Mouse (Mus musculus): ENCODE measurements at regions not wholly inside any gene's neighbourhood (a gene's known extent, or its start where the extent isn't known, plus 50 kb on each side); places are given as distances from the start of the nearest gene placed in this dataset.
A peak's percentile ranks its signal among the peaks of the same experiment; 100 is the strongest.

DNA sequence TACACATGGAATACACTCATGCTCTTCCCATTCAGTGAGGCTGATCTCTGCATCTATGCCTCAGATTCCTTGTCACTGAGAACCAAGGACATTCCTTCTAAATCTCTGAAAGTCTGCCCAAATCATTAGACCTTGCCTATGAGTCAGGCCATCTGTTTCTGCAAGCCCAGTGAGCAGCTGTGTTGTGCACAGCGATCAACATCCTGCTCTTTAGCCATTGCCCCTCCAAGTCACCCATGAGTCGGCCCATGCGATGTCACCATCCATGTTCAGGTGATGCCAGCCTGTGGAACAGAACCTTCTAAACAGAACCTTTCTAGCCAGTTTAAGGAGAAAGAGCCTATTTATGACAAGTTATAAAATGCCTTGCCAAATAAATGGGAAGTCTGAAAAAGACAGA lies 66.4 kb upstream of the Sfrp2 start:
- DNase-seq: no peak

DNA sequence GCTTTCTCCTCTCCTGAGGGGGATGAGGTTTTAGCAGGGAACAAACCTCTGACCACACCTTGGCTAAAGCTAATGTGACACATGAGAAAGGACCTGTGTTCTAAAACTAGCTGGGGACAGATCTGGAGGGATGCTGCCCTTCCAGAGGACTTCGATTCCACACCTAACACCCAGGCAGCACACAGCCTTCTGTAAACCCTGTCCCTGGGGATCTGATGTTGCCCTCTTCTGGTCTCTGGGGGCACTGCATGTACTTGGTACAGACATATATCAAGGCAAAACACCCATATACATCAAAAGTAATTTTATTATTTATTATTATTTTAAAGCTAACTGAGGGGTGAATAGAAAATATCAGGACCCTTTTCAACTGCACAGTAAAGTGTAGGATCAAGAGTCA lies 65.0 kb upstream of the Sfrp2 start:
- peak; percentile 22 for DNase-seq

DNA sequence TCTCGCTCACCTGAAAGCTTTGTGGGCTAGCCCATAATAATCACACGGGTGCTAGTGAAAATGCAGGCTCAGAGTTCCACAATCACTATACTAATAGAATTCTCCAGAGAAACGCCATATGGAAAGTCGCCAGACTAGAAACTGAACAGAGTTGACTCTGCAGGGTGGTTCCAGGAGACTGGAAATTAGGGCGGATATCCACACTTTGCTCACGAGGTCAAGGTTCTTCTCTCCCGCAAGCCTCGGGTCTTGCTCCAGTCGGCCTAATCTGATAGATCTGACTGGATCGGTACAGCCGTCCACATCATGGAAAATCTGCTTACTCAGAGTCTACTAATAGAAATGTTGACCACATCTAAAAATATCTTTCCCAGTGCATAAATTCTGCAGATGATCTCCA lies 61.6 kb upstream of the Sfrp2 start:
- DNase-seq: no peak

DNA sequence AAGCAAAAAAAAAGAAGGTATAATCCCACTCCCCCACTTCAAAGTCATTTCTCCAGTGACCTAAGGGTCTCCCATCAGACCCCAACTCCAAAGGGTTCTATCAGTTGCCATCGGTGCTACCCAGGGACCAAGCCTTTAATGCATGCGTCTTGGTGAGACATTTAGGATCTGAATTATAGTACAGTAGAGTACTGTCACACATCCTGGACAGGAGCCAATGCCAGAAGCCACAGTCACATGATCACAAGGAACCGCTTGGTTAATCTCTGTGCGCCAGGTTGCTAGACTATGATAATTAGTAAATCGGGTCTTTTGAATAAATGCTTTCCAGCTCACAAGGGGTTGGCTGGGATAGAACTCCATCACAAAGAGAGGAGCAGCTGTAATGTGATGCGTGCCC lies 60.9 kb upstream of the Sfrp2 start:
- no peak for DNase-seq

DNA sequence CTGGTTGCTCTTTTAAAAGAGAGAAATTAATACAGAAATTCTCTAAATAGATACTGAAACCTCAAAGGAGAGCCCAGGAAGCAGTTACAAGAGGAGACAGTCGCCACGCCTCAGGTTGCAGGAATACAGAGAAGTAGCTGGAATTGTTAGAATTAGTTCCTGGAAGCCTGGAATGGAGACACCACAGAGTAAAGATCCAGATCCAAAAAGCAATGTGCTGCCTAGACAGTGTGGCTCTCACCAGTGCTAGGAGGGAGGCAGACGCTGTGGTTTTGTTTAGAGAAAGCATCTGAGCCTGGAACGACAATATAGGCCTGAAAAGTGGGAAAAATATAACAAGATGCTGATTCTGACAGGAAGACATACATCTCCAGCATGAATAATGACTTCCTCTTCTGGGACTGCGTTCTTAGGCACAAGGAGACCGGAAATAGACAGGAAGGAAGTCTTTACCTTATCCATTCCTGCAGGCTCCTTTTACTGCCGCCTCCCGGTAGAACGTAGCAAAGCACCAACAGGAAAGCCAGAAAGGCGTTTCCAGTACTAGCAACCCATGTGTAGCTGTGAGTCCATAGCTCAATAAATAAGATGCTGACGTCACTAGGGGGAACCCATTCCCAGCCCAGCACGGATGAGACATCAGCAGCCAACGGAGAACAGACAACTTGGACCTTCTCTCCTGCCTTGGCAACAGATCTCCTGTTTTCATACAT lies 59.4 kb upstream of the Sfrp2 start:
- peak; percentile 34 for DNase-seq

DNA sequence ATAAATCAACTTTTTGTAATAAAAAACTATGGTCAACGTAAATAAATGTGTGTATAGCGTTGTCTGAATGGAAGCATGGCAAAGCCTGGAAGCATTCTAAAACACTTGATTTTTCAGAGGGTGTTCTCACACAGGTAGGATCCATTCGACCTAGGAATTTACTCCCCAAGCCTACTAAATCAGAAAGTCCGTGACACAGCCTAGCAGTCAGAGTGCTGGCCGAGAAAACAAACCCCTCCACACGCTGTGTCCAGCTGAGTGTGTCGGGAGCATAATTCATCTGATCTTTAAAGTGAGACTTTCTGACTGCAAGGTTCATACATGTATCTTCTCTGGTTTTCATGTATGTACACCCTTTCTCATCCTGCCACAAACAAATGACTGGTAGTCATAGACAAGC lies 58.8 kb upstream of the Sfrp2 start:
- no peak for DNase-seq

DNA sequence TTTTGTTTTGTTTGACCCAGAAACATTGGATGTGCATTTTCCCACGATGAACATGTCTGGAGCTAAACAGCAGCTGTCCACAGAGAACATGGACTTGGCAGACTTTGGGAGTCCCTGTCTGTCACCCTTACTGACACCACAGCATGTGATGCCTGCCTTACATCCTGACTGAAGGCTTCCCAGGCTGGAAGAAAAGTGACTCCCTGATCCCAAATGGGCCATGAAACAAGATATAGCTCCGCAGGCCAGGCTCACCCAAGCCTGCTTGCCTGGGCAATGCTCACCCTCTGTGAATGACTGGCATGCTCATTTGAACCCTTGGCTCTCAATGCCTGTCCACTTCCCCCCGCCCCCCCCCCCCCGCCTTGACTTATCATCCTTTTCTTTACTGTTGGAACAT lies 57.1 kb upstream of the Sfrp2 start:
- DNase-seq: no peak

DNA sequence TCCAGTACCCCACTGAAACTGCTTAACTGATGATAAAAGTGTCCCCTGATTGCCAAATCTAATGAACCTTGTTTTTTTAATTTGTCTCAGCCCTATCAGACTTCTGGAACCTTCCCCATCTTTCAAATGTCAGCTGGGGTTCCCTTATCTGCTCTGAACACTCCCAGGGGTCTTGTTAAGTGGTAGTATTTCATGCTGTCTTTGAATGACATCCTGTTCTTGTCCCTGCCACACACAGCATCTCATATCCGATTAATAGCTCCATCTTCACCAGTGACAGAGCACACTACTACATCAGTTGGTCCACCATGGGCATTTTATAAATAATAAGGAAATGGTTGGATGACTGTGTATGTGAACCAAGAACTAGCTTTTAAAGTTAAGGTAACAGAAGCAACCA lies 56.6 kb upstream of the Sfrp2 start:
- no peak for DNase-seq

DNA sequence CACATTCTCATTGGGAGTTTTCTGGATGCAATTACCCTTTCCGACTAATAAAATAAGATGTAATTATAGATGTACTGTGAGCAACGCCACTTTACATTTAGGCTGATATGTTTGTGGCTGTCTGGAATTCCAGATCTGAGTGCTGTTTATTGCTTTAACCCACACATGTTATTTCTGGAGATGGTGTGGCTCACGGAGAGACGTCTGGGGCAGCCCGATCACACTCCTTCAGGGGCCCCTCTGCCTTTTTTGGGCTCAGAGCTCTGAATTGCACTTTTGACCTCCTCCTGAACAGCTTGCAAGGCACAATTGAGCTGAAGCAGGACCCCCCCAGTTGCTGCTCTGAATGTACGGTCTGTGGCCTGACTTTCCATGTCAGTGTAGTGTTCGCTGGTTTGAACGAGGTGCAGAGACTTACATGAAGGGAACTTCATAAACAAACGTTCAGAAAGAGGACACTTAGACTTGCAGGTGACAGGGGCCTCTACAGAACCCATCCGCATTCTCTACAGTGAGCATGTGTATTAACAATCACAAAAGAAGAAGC lies 55.1 kb upstream of the Sfrp2 start:
- DNase-seq: no peak

DNA sequence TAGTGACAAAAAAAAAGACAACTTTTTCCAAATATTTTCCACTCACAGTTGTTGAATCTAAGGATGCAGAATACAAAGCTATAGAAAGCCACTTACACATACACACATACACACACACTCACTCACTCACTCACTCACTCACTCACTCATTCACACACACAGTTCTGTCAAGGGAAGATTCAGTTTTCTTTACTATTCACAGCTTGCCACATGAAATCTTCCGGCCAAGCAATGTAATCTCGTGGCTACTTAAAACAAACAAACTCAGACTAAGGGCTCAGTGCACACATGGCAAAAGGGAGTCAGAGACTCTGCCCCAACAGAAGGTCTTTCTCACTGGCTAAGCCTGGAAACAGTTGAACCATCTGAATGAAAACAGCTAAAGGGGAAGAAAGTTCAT lies 53.8 kb upstream of the Sfrp2 start:
- no peak for DNase-seq

DNA sequence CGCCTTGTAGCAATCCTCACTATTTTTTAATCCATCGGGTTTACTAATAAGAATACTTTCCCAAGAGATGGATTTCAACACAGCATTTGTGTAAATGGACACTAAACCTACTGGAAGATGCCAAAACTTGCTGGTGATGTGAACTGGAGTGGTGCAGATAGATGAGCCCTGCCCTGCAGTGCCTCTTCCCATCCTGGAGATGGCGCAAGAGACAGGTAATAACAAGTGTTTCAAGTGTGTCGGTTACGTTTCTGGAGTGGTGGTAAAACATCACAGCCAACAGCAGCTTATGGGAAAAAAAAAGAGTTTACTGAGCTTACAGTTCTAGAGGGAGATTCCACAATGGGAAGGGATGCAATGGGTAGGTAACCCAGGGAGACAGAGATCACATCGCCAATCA lies 51.5 kb upstream of the Sfrp2 start:
- peak; percentile 7 for DNase-seq

Data from thymus, postnatal 14 days (tissue).